Mouse (Mus musculus) neural tube, embryonic 14.5 days (tissue): ENCODE data around the gene Ghrh. TPM values are rescaled to one million over a fixed set of nuclear protein-coding genes. Genes with fewer than 3 reads are reported as not detected.

Experiments used
- ATAC-seq: fragments of 200-750 bp; cut with Nextera tagmentation; 2 replicates; pipeline ENCODE4 v1.8.0; 2017; ENCODE audit warnings: low read depth, mild to moderate bottlenecking, moderate TSS enrichment, moderate library complexity
- H3K27ac ChIP-seq: fragments of 300-500 bp; sonication (generic); 2 replicates; pipeline ENCODE4 v1.5.1; 2014; ENCODE audit warnings: low read depth, mild to moderate bottlenecking, control low read depth, low read length, moderate library complexity, mixed read lengths
- H3K27me3 ChIP-seq: fragments of 300-500 bp; sonication (generic); 2 replicates; pipeline ENCODE4 v1.6.1; 2014; ENCODE audit warnings: low read length; ENCODE audit not compliant: control insufficient read depth, insufficient read depth
- H3K36me3 ChIP-seq: fragments of 300-500 bp; sonication (generic); 2 replicates; pipeline ENCODE4 v1.6.1; 2014; ENCODE audit warnings: low read length, mixed read lengths; ENCODE audit not compliant: control insufficient read depth, insufficient read depth
- H3K4me1 ChIP-seq: fragments of 300-500 bp; sonication (generic); 2 replicates; pipeline ENCODE4 v1.6.1; 2014; ENCODE audit warnings: low read length; ENCODE audit not compliant: control insufficient read depth, insufficient read depth
- H3K4me2 ChIP-seq: fragments of 300-500 bp; sonication (generic); 2 replicates; pipeline ENCODE4 v1.6.1; 2014; ENCODE audit warnings: mild to moderate bottlenecking, low read depth, low read length, control low read depth
- H3K4me3 ChIP-seq: fragments of 300-500 bp; sonication (generic); 2 replicates; pipeline ENCODE4 v1.5.1; 2014; ENCODE audit warnings: low read depth, low read length, control low read depth, mixed read lengths
- H3K9ac ChIP-seq: fragments of 300-500 bp; sonication (generic); replicated peaks from 2 replicates; pipeline ENCODE4 v1.6.1; 2014; ENCODE audit warnings: low read depth, mild to moderate bottlenecking, control low read depth, low read length, mixed read lengths
- H3K9me3 ChIP-seq: fragments of 300-500 bp; sonication (generic); 2 replicates; pipeline ENCODE4 v1.6.1; 2016; ENCODE audit warnings: low read length; ENCODE audit not compliant: control insufficient read depth
- WGBS: fragments of 180-500 bp; shearing (Covaris S2); extraction: QIAGEN DNeasy Blood & Tissue Kit; methylation state at CpG from one replicate; pipeline ENCODE4 v1.1.7; 2014; 5-methylcytosine and 5-hydroxymethylcytosine counted together
- polyA plus RNA-seq: library from polyadenylated mRNA; unstranded; fragments of >200 nt; fragmentation: Nextera tagmentation; extraction: Ambion mirVana; gene quantifications from 2 replicates; pipeline ENCODE4 v1.2.1, GENCODE M21; 2014

Gene Ghrh
- polyA plus RNA-seq, 1 experiment from 2014 or later, result not detected

DNA sequence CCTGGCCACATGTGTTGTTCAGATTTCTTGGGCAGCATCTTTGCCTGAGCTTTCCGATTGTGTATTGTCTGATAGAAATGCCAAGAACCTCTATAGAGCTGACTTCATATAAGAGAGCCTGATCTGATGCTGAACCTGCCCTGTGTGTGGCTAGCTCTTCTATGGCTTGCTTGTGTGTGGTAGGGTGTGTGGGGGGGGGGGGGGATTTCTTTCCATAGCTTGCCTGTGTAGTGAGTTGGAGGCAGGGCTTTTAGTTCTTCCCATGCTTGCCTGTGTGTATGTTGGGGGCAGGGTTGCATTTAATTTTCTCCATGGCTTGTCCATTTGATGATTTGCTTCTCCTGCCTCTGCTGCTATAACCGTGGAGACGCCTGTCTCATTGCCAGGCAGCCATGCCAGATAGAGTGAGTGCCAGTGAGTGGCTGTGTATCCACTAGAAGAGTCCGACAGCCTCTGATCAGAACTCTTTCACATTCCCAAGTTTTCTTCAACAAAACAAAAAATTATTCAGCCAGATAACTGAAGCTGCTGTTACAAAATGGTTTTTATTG is 39.5 kb downstream of the Ghrh start:
- no peak for ATAC-seq
- no peak overlapping the region for H3K4me3 ChIP-seq
- H3K9ac ChIP-seq, result no peak overlapping the region

GRCm38 (mm10) chr2:157306091-157307032 is 40.9 kb downstream of the Ghrh start:
- Histone ChIP-seq H3K9me3 (no peaks in the 10 kb centered on the region), H3K36me3 (peaks cover 41% of the 10 kb centered on the region), H3K4me1 (peaks cover 6% of the 10 kb centered on the region; the same call in 1 of the 2 replicates), H3K27me3 (no peaks in the 10 kb centered on the region), H3K27ac (no peak overlapping the region), H3K9ac (no peak overlapping the region), H3K4me3 (no peak overlapping the region), H3K4me2 (no peak overlapping the region)
- 73% methylated on average over 7 of the region's 7 CpGs for WGBS
- ATAC-seq, result no peak

More for the DNA sequence above, 39.5 kb downstream of the Ghrh start:
- 76% methylated on average over 4 of the region's 4 CpGs for WGBS
- Histone ChIP-seq H3K4me1 (peaks cover 6% of the 10 kb centered on the region; the same call in 1 of the 2 replicates), H3K27ac (peak overlapping the region; percentile 35; the same call in 1 of the 2 replicates), H3K4me2 (no peak overlapping the region), H3K36me3 (peaks cover 36% of the 10 kb centered on the region), H3K27me3 (no peaks in the 10 kb centered on the region), H3K9me3 (no peaks in the 10 kb centered on the region)

GRCm38 (mm10) chr2:157303096-157303495 is 44.2 kb downstream of the Ghrh start:
- no peaks in the 10 kb centered on the region for H3K27me3 ChIP-seq
- H3K27ac ChIP-seq, result peak overlapping the region; percentile 23; the same call in 1 of the 2 replicates
- peaks cover 45% of the 10 kb centered on the region for H3K36me3 ChIP-seq
- WGBS, result 30% methylated on average over 9 of the region's 9 CpGs
- no peak for ATAC-seq
- H3K9me3 ChIP-seq, result no peaks in the 10 kb centered on the region
- H3K4me3 ChIP-seq, result no peak overlapping the region
- H3K4me1 ChIP-seq, result peaks cover 6% of the 10 kb centered on the region; the same call in 1 of the 2 replicates
- no peak overlapping the region for H3K9ac ChIP-seq
- H3K4me2 ChIP-seq, result no peak overlapping the region

DNA sequence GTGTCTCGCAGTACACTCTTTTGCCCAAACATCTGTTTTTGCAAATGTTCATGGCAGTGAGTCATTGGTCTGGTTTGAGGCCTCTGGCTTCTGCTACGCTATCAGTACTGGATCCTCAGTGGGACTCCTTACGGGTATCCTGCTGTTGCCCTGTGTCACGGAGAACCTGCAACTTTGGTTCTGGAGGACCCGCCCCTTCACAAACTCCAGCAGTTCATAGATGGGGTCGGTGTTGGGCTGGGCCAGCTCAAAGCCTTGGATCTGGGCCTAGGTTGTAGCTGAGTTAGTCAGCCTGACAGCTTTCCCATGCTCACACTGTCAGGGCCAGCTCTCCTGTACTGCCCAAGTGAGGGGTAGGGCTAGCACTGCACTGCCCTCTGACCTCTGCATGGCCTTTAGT is 47.3 kb downstream of the Ghrh start:
- 95% methylated on average over 6 of the region's 6 CpGs for WGBS
- ATAC-seq, result no peak
- H3K36me3 ChIP-seq, result peaks cover 62% of the 10 kb centered on the region

DNA sequence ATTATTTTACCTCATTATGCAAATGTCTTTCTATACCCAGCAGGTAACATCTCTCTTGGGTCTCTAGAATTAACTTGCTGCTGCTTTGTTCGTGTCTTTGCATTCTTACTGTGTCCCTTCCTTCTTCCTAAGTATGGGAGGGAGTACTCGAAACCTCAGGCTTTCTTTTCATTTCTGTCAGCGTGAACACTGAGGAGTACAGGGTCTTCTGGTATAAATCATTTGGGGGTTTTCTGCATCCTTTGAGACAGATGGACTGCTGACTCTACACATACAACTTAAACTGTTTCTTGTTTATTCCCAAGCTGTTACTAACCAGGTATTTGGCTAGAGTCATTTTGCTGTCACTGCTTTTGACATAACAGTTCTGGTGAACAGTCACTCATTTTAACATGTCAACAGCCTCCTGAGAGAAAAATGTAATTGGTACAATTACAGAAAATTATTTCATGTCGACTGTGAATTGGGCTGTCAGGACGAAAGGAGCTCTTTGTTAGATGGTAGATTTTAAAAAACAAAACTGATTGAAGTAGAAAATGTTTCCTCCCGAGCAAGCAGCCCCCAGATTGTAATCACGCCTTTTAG is 51.1 kb downstream of the Ghrh start:
- Histone ChIP-seq H3K4me2 (no peak overlapping the region), H3K27ac (no peak overlapping the region), H3K4me3 (no peak overlapping the region), H3K36me3 (peaks cover 58% of the 10 kb centered on the region), H3K27me3 (no peaks in the 10 kb centered on the region), H3K9me3 (no peaks in the 10 kb centered on the region), H3K9ac (no peak overlapping the region), H3K4me1 (no peaks in the 10 kb centered on the region)
- ATAC-seq, result no peak
- 75% methylated on average over 7 of the region's 7 CpGs for WGBS

More for the DNA sequence above, 47.3 kb downstream of the Ghrh start:
- Histone ChIP-seq H3K9me3 (no peaks in the 10 kb centered on the region), H3K4me3 (no peak overlapping the region), H3K27ac (no peak overlapping the region), H3K9ac (no peak overlapping the region), H3K27me3 (no peaks in the 10 kb centered on the region), H3K4me1 (no peaks in the 10 kb centered on the region), H3K4me2 (no peak overlapping the region)

GRCm38 (mm10) chr2:157292093-157292492 is 55.2 kb downstream of the Ghrh start:
- no peak overlapping the region for H3K9ac ChIP-seq
- H3K36me3 ChIP-seq, result peaks cover 56% of the 10 kb centered on the region
- no peaks in the 10 kb centered on the region for H3K27me3 ChIP-seq
- no peak overlapping the region for H3K4me3 ChIP-seq
- H3K27ac ChIP-seq, result no peak overlapping the region
- H3K4me1 ChIP-seq, result no peaks in the 10 kb centered on the region
- no peaks in the 10 kb centered on the region for H3K9me3 ChIP-seq
- H3K4me2 ChIP-seq, result no peak overlapping the region
- no peak for ATAC-seq
- WGBS, result 13% methylated on average over 2 of the region's 2 CpGs

DNA sequence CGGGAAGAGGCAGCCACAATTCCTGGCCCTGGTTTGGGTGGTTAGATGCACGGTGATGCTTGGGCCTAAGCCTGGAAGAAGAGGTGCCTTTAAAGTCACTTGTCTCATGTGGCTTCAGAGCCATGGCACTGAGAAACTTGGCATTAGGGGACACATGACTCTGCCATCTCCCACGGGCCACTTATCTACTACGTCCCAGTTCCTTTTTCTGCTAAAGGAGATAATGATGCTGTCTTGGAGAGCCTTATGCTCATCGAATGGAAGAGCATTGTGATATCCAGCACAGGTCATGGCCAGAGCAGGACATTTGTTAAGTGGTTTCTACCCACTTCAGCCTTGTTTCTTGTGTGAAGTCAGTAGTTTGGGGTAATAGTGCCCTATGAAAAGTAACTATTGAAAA is 58.3 kb downstream of the Ghrh start:
- no peak overlapping the region for H3K27ac ChIP-seq
- H3K36me3 ChIP-seq, result peaks cover 37% of the 10 kb centered on the region
- no peak overlapping the region for H3K9ac ChIP-seq
- no peaks in the 10 kb centered on the region for H3K27me3 ChIP-seq
- H3K4me2 ChIP-seq, result no peak overlapping the region
- no peak for ATAC-seq
- no peak overlapping the region for H3K4me3 ChIP-seq
- WGBS, result 90% methylated on average over 5 of the region's 5 CpGs
- H3K4me1 ChIP-seq, result no peaks in the 10 kb centered on the region
- H3K9me3 ChIP-seq, result no peaks in the 10 kb centered on the region

DNA sequence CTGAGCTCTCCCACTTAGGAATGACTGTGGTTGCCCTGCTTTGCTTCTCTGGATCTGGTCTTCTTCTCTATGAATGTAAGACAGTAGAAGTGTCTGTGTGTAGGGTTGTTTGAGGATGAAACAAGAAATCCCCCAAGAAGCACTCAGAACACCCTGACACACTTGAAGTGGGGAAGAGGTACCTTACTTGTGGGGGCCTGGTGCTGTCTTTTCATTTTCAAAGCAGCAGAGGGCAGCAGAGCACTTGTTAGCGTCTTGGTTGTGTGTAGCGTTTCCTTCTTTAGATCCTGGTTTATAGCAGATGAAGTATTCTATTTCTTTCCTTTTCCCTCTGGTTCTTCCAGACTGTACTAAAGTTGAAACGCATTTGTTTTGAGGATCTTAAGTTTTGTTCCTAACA is 59.8 kb downstream of the Ghrh start:
- no peak for ATAC-seq
- no peak overlapping the region for H3K9ac ChIP-seq
- H3K9me3 ChIP-seq, result no peaks in the 10 kb centered on the region
- H3K27me3 ChIP-seq, result no peaks in the 10 kb centered on the region
- no peak overlapping the region for H3K4me2 ChIP-seq
- peaks cover 38% of the 10 kb centered on the region for H3K36me3 ChIP-seq
- H3K4me3 ChIP-seq, result no peak overlapping the region
- H3K27ac ChIP-seq, result no peak overlapping the region
- WGBS, result 28% methylated on average over 3 of the region's 3 CpGs
- H3K4me1 ChIP-seq, result no peaks in the 10 kb centered on the region

DNA sequence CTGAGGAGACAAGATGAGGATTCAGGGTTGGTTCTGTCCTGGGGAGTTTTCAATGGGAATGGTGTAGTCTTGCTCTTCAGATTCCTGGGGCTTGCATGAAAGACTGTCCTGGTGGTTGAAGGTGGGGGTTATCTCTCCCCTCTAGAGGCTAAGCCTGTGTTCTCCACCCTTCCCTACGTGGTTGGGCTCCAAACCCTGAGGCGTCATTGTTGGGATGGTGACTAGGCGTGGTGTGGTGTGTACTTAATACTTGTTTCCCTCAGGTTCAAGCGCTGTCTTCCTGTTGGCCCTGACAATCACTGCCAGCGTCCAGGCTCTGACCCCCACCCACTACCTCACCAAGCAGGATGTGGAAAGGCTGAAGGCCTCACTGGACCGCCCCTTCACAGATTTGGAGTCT is 64.0 kb downstream of the Ghrh start:
- Histone ChIP-seq H3K9ac (no peak overlapping the region), H3K4me1 (peaks cover 12% of the 10 kb centered on the region), H3K4me2 (no peak overlapping the region), H3K27me3 (no peaks in the 10 kb centered on the region), H3K9me3 (no peaks in the 10 kb centered on the region), H3K27ac (no peak overlapping the region), H3K4me3 (no peak overlapping the region), H3K36me3 (peaks cover 5% of the 10 kb centered on the region; the same call in 1 of the 2 replicates)
- WGBS, result 95% methylated on average over 6 of the region's 6 CpGs
- no peak for ATAC-seq
